Mouse (Mus musculus): ENCODE data around the gene Wdr41. TPM values are rescaled to one million over a fixed set of nuclear protein-coding genes. Genes with fewer than 3 reads are reported as not detected.

Gene Wdr41
- polyA plus RNA-seq, 1 experiment from 2014 or later, result 21.2 TPM

Other genes starting within 250 kb of the Wdr41 start
- 208 and 214 TPM in 2 replicates for gene Tbca, start 187.4 kb upstream of the Wdr41 start, polyA plus RNA-seq (2015; fragmentation: Nextera tagmentation; extraction: Ambion mirVana)
- gene Otp, start 100.7 kb upstream of the Wdr41 start, polyA plus RNA-seq (2015; fragmentation: Nextera tagmentation; extraction: Ambion mirVana), result not detected in 2 replicates

Measured in lung, embryonic 15.5 days (tissue).